Mouse (Mus musculus) myocyte (in vitro differentiated cells): Measurements from ENCODE around the gene Cox6a2.

ENCODE experiments used
- CEBPB ChIP-seq: IDR thresholded peaks from 2 replicates; pipeline ENCODE4 v1.6.1; 2011; ENCODE audit warnings: mild to moderate bottlenecking, moderate library complexity; ENCODE audit not compliant: poor library complexity, insufficient read depth, severe bottlenecking
- E2F4 ChIP-seq: IDR thresholded peaks from one replicate; pipeline ENCODE4 v1.6.1; 2011; ENCODE audit warnings: mild to moderate bottlenecking, control low read depth, moderate library complexity; ENCODE audit not compliant: insufficient read depth
- MAX ChIP-seq: IDR thresholded peaks from one replicate; pipeline ENCODE4 v1.6.1; 2011; ENCODE audit warnings: low read depth, mild to moderate bottlenecking, control low read depth
- MYOD1 ChIP-seq, 3 experiments: IDR thresholded peaks; one replicate each; pipeline ENCODE4 v1.6.1; 2011; ENCODE audit warnings: control low read depth in 2 of 3, low read depth in 2 of 3, mild to moderate bottlenecking in 2 of 3, moderate library complexity in 1 of 3; ENCODE audit not compliant: insufficient read length in 2 of 3, control insufficient read depth in 1 of 3
- MYOG ChIP-seq, 3 experiments: IDR thresholded peaks; one replicate each; pipeline ENCODE4 v1.6.1; 2011; ENCODE audit warnings: control low read depth in 2 of 3, low read depth in 2 of 3, mild to moderate bottlenecking in 2 of 3; ENCODE audit not compliant: insufficient read length in 2 of 3, control insufficient read depth in 1 of 3, insufficient read depth in 1 of 3
- POLR2A ChIP-seq: IDR thresholded peaks from one replicate; pipeline ENCODE4 v1.6.1; 2011; ENCODE audit warnings: low read depth, mild to moderate bottlenecking, control low read depth, moderate library complexity; ENCODE audit not compliant: insufficient read length
- POLR2AphosphoS2 ChIP-seq: IDR thresholded peaks from one replicate; pipeline ENCODE4 v1.6.1; 2011; ENCODE audit warnings: low read depth, control low read depth; ENCODE audit not compliant: insufficient read length
- SRF ChIP-seq: IDR thresholded peaks from one replicate; pipeline ENCODE4 v1.6.1; 2011; ENCODE audit warnings: low read depth; ENCODE audit not compliant: control insufficient read depth, insufficient read length
- TCF12 ChIP-seq: IDR thresholded peaks from one replicate; pipeline ENCODE4 v1.6.1; 2011; ENCODE audit warnings: mild to moderate bottlenecking, control low read depth; ENCODE audit not compliant: poor library complexity, insufficient read depth, severe bottlenecking
- TCF3 ChIP-seq: IDR thresholded peaks from one replicate; pipeline ENCODE4 v1.6.1; 2011; ENCODE audit warnings: low read depth, control low read depth; ENCODE audit not compliant: insufficient read length
- USF1 ChIP-seq: IDR thresholded peaks from one replicate; pipeline ENCODE4 v1.6.1; 2011; ENCODE audit warnings: low read depth, mild to moderate bottlenecking, control low read depth, moderate library complexity

DNA sequence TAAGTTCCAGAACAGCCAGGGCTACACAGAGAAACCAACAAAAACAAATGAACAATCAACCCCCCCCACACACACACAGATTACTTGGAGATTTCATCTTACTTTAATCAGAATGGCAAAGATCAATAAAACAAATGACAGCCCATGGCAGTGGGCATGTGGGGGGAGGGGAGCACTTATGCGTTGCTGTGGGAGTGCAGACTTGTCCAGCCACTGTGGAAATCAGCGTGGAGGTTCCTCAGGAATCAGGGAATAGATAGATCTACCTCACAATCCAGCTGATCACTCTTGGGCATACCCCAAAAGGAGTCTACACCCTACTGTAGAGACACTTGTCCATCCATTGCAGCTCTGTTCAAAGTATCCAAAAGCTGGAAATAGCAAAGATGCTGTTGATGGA is 48.8 kb upstream of the Cox6a2 start:
- TF ChIP-seq POLR2A (no peak), TCF12 (no peak), MYOG (IDR thresholded peaks at IDR 0.05; ENCODE audit: control insufficient read depth in 1 of 3, insufficient read depth in 1 of 3, insufficient read length in 2 of 3, low read depth in 2 of 3) (no peak), MYOD1 (IDR thresholded peaks at IDR 0.05; ENCODE audit: control insufficient read depth in 1 of 3, insufficient read length in 2 of 3, low read depth in 2 of 3) (no peak), MAX (no peak), POLR2AphosphoS2 (peak; percentile 79), USF1 (no peak), SRF (no peak), E2F4 (no peak), CEBPB (no peak), TCF3 (no peak)
